Mouse (Mus musculus) stomach, embryonic 16.5 days (tissue): ENCODE results near the gene Hoxd13. TPM values are rescaled to one million over a fixed set of nuclear protein-coding genes. Genes with fewer than 3 reads are reported as not detected.

Experiments
- ATAC-seq: fragments of 200-750 bp; cut with Nextera tagmentation; 2 replicates; pipeline ENCODE4 v1.8.0; 2017; ENCODE audit warnings: moderate number of reproducible peaks, moderate TSS enrichment; ENCODE audit not compliant: insufficient read depth, low FRiP score
- H3K27ac ChIP-seq: fragments of 300-500 bp; sonication (generic); 2 replicates; pipeline ENCODE4 v1.5.1; 2014; ENCODE audit warnings: low read length
- H3K27me3 ChIP-seq: fragments of 300-500 bp; sonication (generic); 2 replicates; pipeline ENCODE4 v1.6.1; 2014; ENCODE audit warnings: low read length, control low read depth, mixed read lengths; ENCODE audit not compliant: control insufficient read depth, insufficient read depth
- H3K36me3 ChIP-seq: fragments of 300-500 bp; sonication (generic); 2 replicates; pipeline ENCODE4 v1.6.1; 2014; ENCODE audit warnings: low read length; ENCODE audit not compliant: control insufficient read depth, insufficient read depth
- H3K4me1 ChIP-seq: fragments of 300-500 bp; sonication (generic); 2 replicates; pipeline ENCODE4 v1.6.1; 2014; ENCODE audit warnings: low read length, control low read depth, mixed read lengths; ENCODE audit not compliant: control insufficient read depth, insufficient read depth
- H3K4me2 ChIP-seq: fragments of 300-500 bp; sonication (generic); 2 replicates; pipeline ENCODE4 v1.6.1; 2014; ENCODE audit warnings: low read depth, low read length, mixed read lengths
- H3K4me3 ChIP-seq: fragments of 300-500 bp; sonication (generic); replicated peaks from 2 replicates; pipeline ENCODE4 v1.5.1; 2014; ENCODE audit warnings: mild to moderate bottlenecking, low read length
- H3K9ac ChIP-seq: fragments of 300-500 bp; sonication (generic); 2 replicates; pipeline ENCODE4 v1.6.1; 2014; ENCODE audit warnings: low read length
- H3K9me3 ChIP-seq: fragments of 300-500 bp; sonication (generic); replicated peaks from 2 replicates; pipeline ENCODE4 v1.6.1; 2016; ENCODE audit warnings: low read length, control low read depth; ENCODE audit not compliant: control insufficient read depth
- WGBS: fragments of 180-500 bp; shearing (Covaris S2); extraction: QIAGEN DNeasy Blood & Tissue Kit; methylation state at CpG from one replicate; pipeline ENCODE4 v1.1.7; 2014; 5-methylcytosine and 5-hydroxymethylcytosine counted together
- microRNA-seq: library from miRNA; unstranded; fragments of <30 nt; microRNA quantifications from one replicate; pipeline ENCODE4, GENCODE M21; 2016
- polyA plus RNA-seq: library from polyadenylated mRNA; unstranded; fragments of >200 nt; fragmentation: Nextera tagmentation; extraction: Ambion mirVana; gene quantifications from 2 replicates; pipeline ENCODE4 v1.2.1, GENCODE M21; 2015

Gene Hoxd13
- polyA plus RNA-seq, 1 experiment from 2014 or later: not detected

DNA sequence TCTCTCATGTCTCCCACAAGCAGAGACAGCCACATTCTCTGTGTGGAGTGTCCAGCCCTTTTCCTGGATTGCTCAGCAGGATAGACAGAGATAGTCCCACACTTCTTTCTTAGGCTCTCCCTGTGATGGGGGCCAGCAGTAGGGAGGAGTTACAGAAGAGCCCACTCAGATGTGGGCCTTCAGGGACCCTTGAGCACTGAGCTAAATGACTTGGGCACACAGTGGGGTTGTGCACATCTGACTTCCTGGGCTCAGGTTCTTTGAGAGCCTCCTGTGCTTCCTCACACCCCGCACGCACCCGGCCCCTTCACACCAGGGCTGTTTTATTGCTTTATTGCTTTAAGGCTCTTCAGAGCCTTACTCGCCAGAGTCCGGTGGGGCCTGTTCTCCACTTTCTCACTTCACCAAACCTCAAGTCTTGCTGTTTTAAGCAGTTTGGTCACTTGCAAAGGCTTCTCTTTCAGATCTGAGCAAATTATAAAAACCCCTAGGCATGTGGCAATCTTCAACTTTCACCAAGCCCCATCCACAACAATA, 52.9 kb downstream of the Hoxd13 start:
- H3K4me2 ChIP-seq: no peak overlapping the region
- no peak for ATAC-seq
- 32% methylated on average over 5 of the region's 5 CpGs for WGBS
- no peaks in the 10 kb centered on the region for H3K9me3 ChIP-seq
- no peak overlapping the region for H3K9ac ChIP-seq
- no peak overlapping the region for H3K27ac ChIP-seq
- peaks cover 94% of the 10 kb centered on the region for H3K27me3 ChIP-seq
- no peaks in the 10 kb centered on the region for H3K4me1 ChIP-seq
- H3K4me3 ChIP-seq: no peak overlapping the region
- H3K36me3 ChIP-seq: no peaks in the 10 kb centered on the region

Small RNA genes lying within 50 kb of the gene (microRNA-seq; reads per million reads assigned to microRNA genes)
- not detected for gene Gm44463

Other genes with a start within 250 kb of the Hoxd13 start
- gene Lnpk, start 88.9 kb upstream of the Hoxd13 start, polyA plus RNA-seq: 18.0 and 19.1 TPM in 2 replicates
- gene Evx2, start 8.8 kb upstream of the Hoxd13 start, polyA plus RNA-seq: not detected in 2 replicates
- gene Hoxd12, start 6.7 kb downstream of the Hoxd13 start, polyA plus RNA-seq: 0.05 and 0.11 TPM in 2 replicates
- 0.17 TPM in 1 of 2 replicates, not detected in the other for gene Hoxd11, start 11.2 kb downstream of the Hoxd13 start, polyA plus RNA-seq
- 0.21 TPM in 1 of 2 replicates, not detected in the other for gene Hoxd10, start 23.6 kb downstream of the Hoxd13 start, polyA plus RNA-seq
- 0.41 and 0.53 TPM in 2 replicates for gene Hoxd9, start 29.4 kb downstream of the Hoxd13 start, polyA plus RNA-seq
- gene Hoxd8, start 36.3 kb downstream of the Hoxd13 start, polyA plus RNA-seq: 1.7 and 2.8 TPM in 2 replicates
- 7.4 and 9.2 TPM in 2 replicates for gene Hoxd3, start 43.6 kb downstream of the Hoxd13 start, polyA plus RNA-seq
- 0.29 and 0.39 TPM in 2 replicates for gene Hoxd4, start 43.6 kb downstream of the Hoxd13 start, polyA plus RNA-seq
- gene Gm28230, start 58.4 kb downstream of the Hoxd13 start, polyA plus RNA-seq: 0.10 and 0.13 TPM in 2 replicates
- gene Hoxd1, start 94.7 kb downstream of the Hoxd13 start, polyA plus RNA-seq: not detected in 2 replicates
- 86.4 and 93.0 TPM in 2 replicates for gene Mtx2, start 157.5 kb downstream of the Hoxd13 start, polyA plus RNA-seq